ENCODE assay signal across 14 mouse cellular contexts in the genomic region with DNA sequence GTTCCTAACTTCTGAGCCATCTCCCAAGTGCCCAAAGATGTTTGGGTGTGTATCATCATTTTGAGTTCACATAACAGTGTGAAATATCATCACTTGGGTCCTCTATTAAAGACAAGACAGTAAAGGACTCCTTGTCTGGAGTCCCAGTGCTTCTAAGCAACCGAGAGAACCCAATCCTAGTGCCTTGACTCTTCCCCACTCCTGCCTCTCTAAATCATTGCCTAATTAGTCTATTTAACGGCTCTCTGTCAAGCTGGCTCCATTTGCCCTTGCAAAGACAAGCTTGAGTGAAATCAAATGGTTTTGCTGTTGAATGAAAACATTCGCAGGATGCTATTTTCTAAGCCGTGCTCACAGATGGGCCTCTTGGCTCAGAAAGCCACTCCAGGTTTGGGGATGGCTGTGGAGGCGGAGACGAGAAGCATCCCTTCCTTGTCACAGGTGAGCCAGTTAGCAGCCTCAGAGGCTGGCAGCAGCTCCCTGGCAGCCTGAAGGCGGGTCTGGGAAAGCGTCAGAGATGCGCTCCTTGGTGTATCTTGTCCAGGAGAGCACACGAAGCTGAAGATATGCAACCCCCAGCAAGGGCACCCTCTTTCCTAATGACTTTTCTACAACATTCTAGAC.
A peak's percentile ranks its signal among the peaks of the same experiment; 100 is the strongest.
DNase-seq lines count a peak whose midpoint lies in the region.
"Had no signal": no experiment of that assay in that cellular context is flagged by ENCODE, and none has a peak within 500 bp of the region (broad histone marks: within the 10 kb centered on the region; RNA-seq: fewer than 3 reads in every experiment).

No protein-coding gene starts in this region.

- no peak overlapping the region for H3K4me3 ChIP-seq in heart, embryonic 10.5 days
- H3K4me3 ChIP-seq: erythroblast, embryonic 14.5 days; heart, adult 2 months; hindbrain, embryonic 15.5 days had no signal

- no peaks in the 10 kb centered on the region for H3K27me3 ChIP-seq in heart, embryonic 10.5 days (ENCODE audit: insufficient read depth, poor library complexity, severe bottlenecking)
- H3K27me3 ChIP-seq: CH12.LX; hindbrain, embryonic 15.5 days had no signal

- no peaks in the 10 kb centered on the region for H3K9me3 ChIP-seq in heart, embryonic 10.5 days
- H3K9me3 ChIP-seq: hindbrain, embryonic 15.5 days had no signal

- DNase-seq in cerebellum, adult 9-10 months = peak; percentile 5
- no peak for DNase-seq in cerebellum, adult 8-10 months
- DNase-seq in heart, adult 11 months = peak; percentile 70
- no peak for DNase-seq in heart, embryonic 10.5 days (ENCODE audit: low spot score)
- DNase-seq in right cerebral cortex, adult 2 months (ENCODE audit: low spot score in 2 of 2) = peak; percentile 51 to 67
- DNase-seq in right cerebral cortex, postnatal 14 days = no peak
- DNase-seq in telencephalon, adult 2 months (ENCODE audit: low read depth, low spot score) = peak; percentile 48
- DNase-seq in lung, adult 18-20 months = no peak
- DNase-seq: adrenal gland, postnatal 14 days; heart, adult 2 months; kidney, adult 2 months had no signal

- no peaks in the 10 kb centered on the region for H3K36me3 ChIP-seq in heart, embryonic 10.5 days
- H3K36me3 ChIP-seq: hindbrain, embryonic 15.5 days had no signal

- H3K4me1 ChIP-seq in heart, embryonic 10.5 days = peaks cover 3% of the 10 kb centered on the region; the same call in 1 of the 2 replicates

- H3K27ac ChIP-seq in heart, embryonic 10.5 days = no peak overlapping the region
- H3K27ac ChIP-seq: heart, adult 2 months; hindbrain, embryonic 15.5 days had no signal

- 69% methylated on average over 10 of the region's 10 CpGs for WGBS in heart, embryonic 10.5 days

Comparison
In these comparisons a context has a peak if more than half of its experiments do, and no peak if none do; other contexts are left out.
1. DNase-seq: peak in cerebellum, adult 9-10 months (single experiment), heart, adult 11 months (single experiment), right cerebral cortex, adult 2 months (2 of 2) and telencephalon, adult 2 months (single experiment); none in cerebellum, adult 8-10 months (single experiment), heart, embryonic 10.5 days (single experiment), right cerebral cortex, postnatal 14 days (single experiment) and lung, adult 18-20 months (0 of 2).